Mouse (Mus musculus) megakaryocyte, embryonic 14.5 days (primary cell): ENCODE measurements around the gene Prr30.

Experiments used
- FLI1 ChIP-seq: IDR thresholded peaks from 2 replicates; pipeline ENCODE4 v1.6.1; 2012; ENCODE audit warnings: low read length, inconsistent platforms, mixed read lengths
- GATA1 ChIP-seq: IDR thresholded peaks from 3 replicates; pipeline ENCODE4 v1.6.1; 2012; ENCODE audit warnings: mixed read lengths, low read length, inconsistent platforms, borderline replicate concordance

GRCm38 (mm10) chr14:101229068-101229467, 28.9 kb upstream of the Prr30 start:
- no peak for TF ChIP-seq GATA1
- TF ChIP-seq FLI1 = no peak
